Mouse (Mus musculus) thymus, adult 2 months (tissue): ENCODE measurements around the gene Phf21a.

Experiments
- CTCF ChIP-seq: fragments of 200-500 bp; IDR thresholded peaks from 2 replicates; pipeline ENCODE4 v1.5.1; 2012; ENCODE audit warnings: mild to moderate bottlenecking, control low read depth, low read length, moderate library complexity, borderline replicate concordance; ENCODE audit not compliant: control insufficient read depth, poor library complexity, insufficient read depth; ENCODE audit errors: extremely low read depth
- POLR2A ChIP-seq: fragments of 200-500 bp; IDR thresholded peaks from 2 replicates; pipeline ENCODE4 v1.6.1; 2012; ENCODE audit warnings: mild to moderate bottlenecking, low read length, control low read depth, moderate library complexity; ENCODE audit not compliant: control insufficient read depth, poor library complexity, insufficient read depth; ENCODE audit errors: extremely low read depth

DNA sequence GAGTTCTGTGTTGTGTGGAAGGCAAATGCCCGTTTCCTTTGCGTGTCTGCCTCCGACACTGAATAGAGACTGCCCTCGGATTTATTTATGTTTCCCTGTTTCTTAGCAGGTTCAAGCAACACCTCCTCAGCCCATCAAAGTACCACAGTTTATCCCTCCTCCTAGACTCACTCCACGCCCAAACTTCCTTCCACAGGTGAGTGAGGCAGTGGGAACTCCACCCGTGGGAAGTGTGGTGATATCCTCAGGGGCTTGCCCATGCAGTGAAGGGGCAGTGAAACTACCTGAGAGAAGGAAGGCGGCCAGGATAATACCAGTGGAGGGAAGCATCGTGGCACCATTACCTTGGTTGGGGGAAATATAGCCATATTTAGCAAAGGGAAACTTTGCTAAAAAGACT is 235.3 kb downstream of the Phf21a start:
- TF ChIP-seq POLR2A (no peak), CTCF (no peak)
